Mouse (Mus musculus): Measurements from ENCODE around the gene Galm.

- TF ChIP-seq CTCF (IDR thresholded peaks at IDR 0.05; ENCODE audit: low read depth) (no peak), EP300 (IDR thresholded peaks at IDR 0.05; ENCODE audit: low read depth) (no peak)
Measured at GRCm38 (mm10) chr17:80171948-80172347, 44.7 kb downstream of the Galm start.

Data from heart, postnatal 0 days (tissue).